Mouse (Mus musculus) B cell, adult 67 days (primary cell): ENCODE measurements around the gene Gnb1l. TPM values are rescaled to one million over a fixed set of nuclear protein-coding genes. Genes with fewer than 3 reads are reported as not detected.

Experiments used
- total RNA-seq, 2 experiments: library from RNA; stranded (reverse); gene quantifications; 4 replicates each; pipeline ENCODE4 v1.2.4; 2023

Gnb1l gene
- 1 to 10 TPM; 6.6 to 8.2 TPM for total RNA-seq

GRCm38 (mm10) chr16:18498558-18498990, at the start of gene Gnb1l, which contains the start of gene Rtl10:
Gene Gnb1l (plus strand): TSS chr16:18498713.
Gene Rtl10 (plus strand): TSS chr16:18498901.

GRCm38 (mm10) chr16:18589804-18590790, 91.6 kb downstream of the Gnb1l start, which contains the start of gene Tbx1:
Gene Tbx1 (minus strand): TSS chr16:18590671.

Other genes starting within 250 kb of the Gnb1l start
- gene Ranbp1, start 250.0 kb upstream of the Gnb1l start, total RNA-seq: 10 to 100 TPM; 98.5 TPM
- gene Gm49776, start 240.4 kb upstream of the Gnb1l start, total RNA-seq: not detected
- gene Dgcr8, start 209.5 kb upstream of the Gnb1l start, total RNA-seq: 10 to 100 TPM; 47.0 to 55.8 TPM
- gene Tango2, start 150.6 kb upstream of the Gnb1l start, total RNA-seq: 10 to 100 TPM; 36.4 to 44.9 TPM
- gene Arvcf, start 150.5 kb upstream of the Gnb1l start, total RNA-seq: 1 to 10 TPM; 5.3 to 7.1 TPM
- gene Txnrd2, start 72.3 kb upstream of the Gnb1l start, total RNA-seq: 10 to 100 TPM; 15.9 to 16.8 TPM
- 10 to 100 TPM; 17.4 to 19.5 TPM for gene Comt, start 71.9 kb upstream of the Gnb1l start, total RNA-seq
- 10 to 100 TPM in 1 of 2 experiments, 1 to 10 TPM in 1; 9.7 to 10.7 TPM for gene Rtl10, start 188 bp downstream of the Gnb1l start, total RNA-seq
- not detected for gene Tbx1, start 92.0 kb downstream of the Gnb1l start, total RNA-seq
- not detected for gene Gp1bb, start 123.7 kb downstream of the Gnb1l start, total RNA-seq
- not detected for gene Gm49601, start 127.7 kb downstream of the Gnb1l start, total RNA-seq
- gene Sept5, start 131.2 kb downstream of the Gnb1l start, total RNA-seq: not detected